Mouse (Mus musculus) forebrain, postnatal 0 days (tissue): ENCODE data around the gene Kcnma1. TPM values are rescaled to one million over a fixed set of nuclear protein-coding genes. Genes with fewer than 3 reads are reported as not detected.

Experiments used
- ATAC-seq: fragments of 200-750 bp; cut with Nextera tagmentation; 2 replicates; pipeline ENCODE4 v1.8.0; 2017; ENCODE audit warnings: mild to moderate bottlenecking, moderate library complexity
- DNase-seq: peaks from one replicate; pipeline ENCODE4 v3.0.0-alpha.2; 2015
- H3K27ac ChIP-seq: fragments of 300-500 bp; sonication (generic); 2 replicates; pipeline ENCODE4 v1.5.1; 2014; ENCODE audit warnings: low read depth, mild to moderate bottlenecking, antibody characterized with exemption, low read length, moderate library complexity, mixed read lengths
- H3K27me3 ChIP-seq: fragments of 300-500 bp; sonication (generic); 2 replicates; pipeline ENCODE4 v1.6.1; 2014; ENCODE audit warnings: mild to moderate bottlenecking, low read length, mixed read lengths; ENCODE audit not compliant: insufficient read depth
- H3K36me3 ChIP-seq: fragments of 300-500 bp; sonication (generic); 2 replicates; pipeline ENCODE4 v1.6.1; 2014; ENCODE audit warnings: mild to moderate bottlenecking, moderate library complexity; ENCODE audit not compliant: insufficient read depth
- H3K4me1 ChIP-seq: fragments of 300-500 bp; sonication (generic); 2 replicates; pipeline ENCODE4 v1.6.1; 2014; ENCODE audit warnings: antibody characterized with exemption; ENCODE audit not compliant: insufficient read depth
- H3K4me2 ChIP-seq: fragments of 300-500 bp; sonication (generic); 2 replicates; pipeline ENCODE4 v1.6.1; 2014; ENCODE audit warnings: low read depth, mild to moderate bottlenecking, moderate library complexity
- H3K4me3 ChIP-seq: fragments of 300-500 bp; sonication (generic); 2 replicates; pipeline ENCODE4 v1.5.1; 2014; ENCODE audit warnings: low read depth, low read length, mixed read lengths
- H3K9ac ChIP-seq: fragments of 300-500 bp; sonication (generic); 2 replicates; pipeline ENCODE4 v1.6.1; 2014; ENCODE audit warnings: mild to moderate bottlenecking
- H3K9me3 ChIP-seq: fragments of 300-500 bp; sonication (generic); 2 replicates; pipeline ENCODE4 v1.6.1; 2016; ENCODE audit warnings: low read length
- CTCF ChIP-seq: sonication (generic); IDR thresholded peaks from 2 replicates; pipeline ENCODE4 v1.5.1; 2016; ENCODE audit warnings: antibody characterized with exemption, control low read depth, low read depth
- WGBS: fragments of 180-500 bp; shearing (Covaris S2); extraction: QIAGEN DNeasy Blood & Tissue Kit; methylation state at CpG from one replicate; pipeline ENCODE4 v1.1.7; 2014; 5-methylcytosine and 5-hydroxymethylcytosine counted together
- polyA plus RNA-seq: library from polyadenylated mRNA; unstranded; fragments of >200 nt; fragmentation: Nextera tagmentation; extraction: Ambion mirVana; gene quantifications from 2 replicates; pipeline ENCODE4 v1.2.1, GENCODE M21; 2015
- total RNA-seq: library from RNA; depleted of rRNA; stranded (reverse); fragments of >200 nt; gene quantifications from 2 replicates; pipeline ENCODE4 v1.2.3, GENCODE M21; 2014

The Kcnma1 gene
- total and polyA plus RNA-seq, 2 experiments from 2014 or later: 18.7 to 35.8 TPM

DNA sequence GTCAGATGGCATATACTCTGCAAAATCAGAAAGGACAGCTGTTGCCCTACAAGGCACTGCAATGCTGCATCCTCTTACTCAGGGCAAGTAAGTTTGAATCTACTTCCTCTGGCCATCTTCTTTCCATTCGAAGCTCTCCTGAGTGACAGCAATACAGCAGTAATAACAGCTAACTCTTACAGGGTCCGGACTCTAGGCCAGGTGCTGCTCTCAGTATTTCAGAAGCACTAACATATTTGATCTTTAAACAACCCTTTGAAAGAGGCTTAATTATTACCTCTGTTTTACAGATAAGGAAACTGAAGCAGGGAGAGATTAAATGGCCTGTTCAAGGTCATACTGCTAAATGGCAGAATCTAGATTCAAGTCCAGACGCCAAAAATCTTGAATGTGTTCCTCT lies 576.8 kb downstream of the Kcnma1 start:
- Histone ChIP-seq H3K27ac (no peak overlapping the region), H3K4me2 (no peak overlapping the region), H3K36me3 (0 out of 2 replicates have a peak, but pooled peaks cover 4% of the 10 kb centered on the region), H3K9ac (no peak overlapping the region), H3K4me3 (no peak overlapping the region), H3K27me3 (no peaks in the 10 kb centered on the region), H3K9me3 (no peaks in the 10 kb centered on the region), H3K4me1 (no peaks in the 10 kb centered on the region)
- no peak for TF ChIP-seq CTCF
- no peak for DNase-seq
- ATAC-seq: no peak
- WGBS: 92% methylated on average over 3 of the region's 3 CpGs

DNA sequence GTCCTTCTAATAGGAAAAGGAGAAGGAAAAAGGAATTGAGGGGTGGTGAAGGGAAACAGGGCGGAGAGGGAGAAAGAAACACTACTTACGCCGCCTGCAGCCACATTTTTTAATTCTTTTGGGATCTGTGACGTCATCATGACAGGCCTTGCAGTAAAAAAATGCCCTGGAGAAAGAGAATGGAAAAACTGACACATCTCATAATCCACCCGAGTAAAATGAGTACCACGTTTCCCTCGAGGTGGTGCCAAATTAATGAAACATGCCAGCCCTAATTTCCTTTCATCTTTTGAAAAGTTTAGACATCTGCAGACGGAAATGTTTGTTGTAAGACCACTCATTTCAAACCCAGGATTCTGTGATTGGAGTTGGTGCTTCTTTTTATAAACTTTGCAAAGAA lies 578.4 kb downstream of the Kcnma1 start:
- ATAC-seq (no peak), DNase-seq (no peak)
- Histone ChIP-seq H3K4me1 (no peaks in the 10 kb centered on the region), H3K4me3 (no peak overlapping the region), H3K9me3 (no peaks in the 10 kb centered on the region), H3K27ac (no peak overlapping the region), H3K36me3 (0 out of 2 replicates have a peak, but pooled peaks cover 4% of the 10 kb centered on the region), H3K27me3 (no peaks in the 10 kb centered on the region), H3K9ac (no peak overlapping the region), H3K4me2 (no peak overlapping the region)
- no peak for TF ChIP-seq CTCF
- 74% methylated on average over 8 of the region's 8 CpGs for WGBS

GRCm38 (mm10) chr14:23430006-23430405 lies 584.3 kb downstream of the Kcnma1 start:
- no peak for TF ChIP-seq CTCF
- no peak overlapping the region for H3K4me3 ChIP-seq
- H3K9ac ChIP-seq: no peak overlapping the region
- no peaks in the 10 kb centered on the region for H3K4me1 ChIP-seq
- no peak overlapping the region for H3K4me2 ChIP-seq
- no peak for DNase-seq
- H3K36me3 ChIP-seq: 0 out of 2 replicates have a peak, but pooled peaks cover 4% of the 10 kb centered on the region
- H3K9me3 ChIP-seq: no peaks in the 10 kb centered on the region
- 85% methylated on average over 2 of the region's 2 CpGs for WGBS
- ATAC-seq: no peak
- H3K27ac ChIP-seq: no peak overlapping the region
- H3K27me3 ChIP-seq: no peaks in the 10 kb centered on the region

GRCm38 (mm10) chr14:23429043-23429442 lies 585.2 kb downstream of the Kcnma1 start:
- peak; percentile 84 for TF ChIP-seq CTCF
- 35% methylated on average over 4 of the region's 4 CpGs for WGBS

GRCm38 (mm10) chr14:23422481-23423040 lies 591.7 kb downstream of the Kcnma1 start:
- ATAC-seq (no peak), DNase-seq (no peak)
- Histone ChIP-seq H3K27me3 (no peaks in the 10 kb centered on the region), H3K9ac (no peak overlapping the region), H3K4me3 (no peak overlapping the region), H3K4me2 (no peak overlapping the region), H3K36me3 (no peaks in the 10 kb centered on the region), H3K27ac (no peak overlapping the region), H3K9me3 (no peaks in the 10 kb centered on the region), H3K4me1 (no peaks in the 10 kb centered on the region)
- TF ChIP-seq CTCF: no peak
- WGBS: 33% methylated on average over 12 of the region's 12 CpGs

More at GRCm38 (mm10) chr14:23429043-23429442, 585.2 kb downstream of the Kcnma1 start:
- ATAC-seq (peak; percentile 82; the same call in 1 of the 2 replicates), DNase-seq (peak; percentile 67)
- Histone ChIP-seq H3K4me3 (no peak overlapping the region), H3K9ac (no peak overlapping the region), H3K9me3 (no peaks in the 10 kb centered on the region), H3K27ac (no peak overlapping the region), H3K36me3 (0 out of 2 replicates have a peak, but pooled peaks cover 3% of the 10 kb centered on the region), H3K27me3 (no peaks in the 10 kb centered on the region), H3K4me2 (no peak overlapping the region), H3K4me1 (no peaks in the 10 kb centered on the region)

DNA sequence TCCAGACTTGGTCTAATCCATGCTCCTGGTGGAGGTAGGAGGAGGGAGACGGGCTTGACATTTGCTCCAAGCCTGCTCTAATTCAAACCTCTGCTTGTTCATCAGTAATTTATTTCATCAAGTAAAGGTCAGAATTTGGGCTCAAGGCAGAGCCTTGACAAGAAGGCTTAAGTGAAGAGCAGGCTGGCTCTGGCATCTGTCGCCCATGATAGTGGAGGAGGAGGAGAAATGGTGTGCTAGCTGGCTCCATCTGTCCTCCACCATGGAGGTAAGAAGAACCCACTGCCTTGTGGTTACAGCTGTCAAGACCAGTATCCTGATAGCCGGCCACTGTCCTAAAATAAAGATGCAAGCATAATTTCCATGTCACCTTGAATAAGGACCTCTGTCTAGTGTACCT lies 595.3 kb downstream of the Kcnma1 start:
- TF ChIP-seq CTCF: no peak
- no peaks in the 10 kb centered on the region for H3K36me3 ChIP-seq
- no peaks in the 10 kb centered on the region for H3K4me1 ChIP-seq
- H3K4me3 ChIP-seq: no peak overlapping the region
- H3K9me3 ChIP-seq: no peaks in the 10 kb centered on the region
- no peak overlapping the region for H3K27ac ChIP-seq
- 96% methylated on average over 3 of the region's 3 CpGs for WGBS
- no peaks in the 10 kb centered on the region for H3K27me3 ChIP-seq
- H3K9ac ChIP-seq: no peak overlapping the region
- DNase-seq (no peak), ATAC-seq (no peak)
- no peak overlapping the region for H3K4me2 ChIP-seq

- TF ChIP-seq CTCF: no peak
These were observed 607.2 kb downstream of the Kcnma1 start for GRCm38 (mm10) chr14:23407051-23407450.

More at GRCm38 (mm10) chr14:23407051-23407450, 607.2 kb downstream of the Kcnma1 start:
- no peaks in the 10 kb centered on the region for H3K4me1 ChIP-seq
- WGBS: 90% methylated on average over 2 of the region's 2 CpGs
- ATAC-seq: no peak
- no peaks in the 10 kb centered on the region for H3K36me3 ChIP-seq
- H3K9ac ChIP-seq: no peak overlapping the region
- H3K27me3 ChIP-seq: no peaks in the 10 kb centered on the region
- H3K27ac ChIP-seq: no peak overlapping the region
- H3K4me2 ChIP-seq: no peak overlapping the region
- DNase-seq: no peak
- H3K4me3 ChIP-seq: no peak overlapping the region
- H3K9me3 ChIP-seq: no peaks in the 10 kb centered on the region
